Mouse (Mus musculus): ENCODE results near the gene Myl7.

GRCm38 (mm10) chr11:5870069-5870468 lies 28.5 kb downstream of the Myl7 start:
- TF ChIP-seq CTCF (IDR thresholded peaks at IDR 0.05; ENCODE audit: borderline replicate concordance, extremely low read depth, insufficient read depth, insufficient read length) (no peak), POLR2A (IDR thresholded peaks at IDR 0.05; ENCODE audit: borderline replicate concordance, extremely low read depth, insufficient read depth, insufficient read length, poor library complexity, severe bottlenecking) (no peak)
